Mouse (Mus musculus): ENCODE data around the gene Olfr547.
"Not testable (repeated sequence)": the region's sequence is repeated elsewhere in the genome, so short reads cannot be mapped to it uniquely, and the experiment has no call there.

Olfr547 gene

GRCm38 (mm10) chr7:102534449-102534848, at the start of gene Olfr547:
TSS of gene Olfr547 (plus strand) at chr7:102534749.
- no peak for DNase-seq (ENCODE audit: inconsistent age in 2 of 2, low spot score in 1 of 2)

DNA sequence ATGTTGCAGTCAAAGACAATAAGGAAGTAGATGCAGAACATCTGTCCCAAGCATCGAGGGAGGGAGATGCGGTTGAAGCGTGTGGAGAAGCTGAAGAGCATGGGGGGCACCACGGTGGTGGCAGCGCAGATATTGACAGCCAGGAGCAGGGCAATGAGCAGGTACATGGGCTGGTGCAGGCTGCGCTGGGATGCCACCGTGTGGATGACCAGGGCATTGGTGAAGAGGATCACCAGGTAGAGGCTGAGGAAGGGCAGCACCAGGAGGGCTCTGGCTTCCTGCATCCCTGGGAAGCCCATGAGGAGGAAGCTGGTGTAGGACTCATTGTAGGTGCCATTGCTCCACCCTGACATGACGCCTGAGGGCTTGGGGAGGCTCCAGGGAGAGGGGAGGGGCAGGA, 49.8 kb upstream of the Olfr547 start:
- not testable (repeated sequence) for DNase-seq (ENCODE audit: inconsistent age in 2 of 2, low spot score in 1 of 2)

DNA sequence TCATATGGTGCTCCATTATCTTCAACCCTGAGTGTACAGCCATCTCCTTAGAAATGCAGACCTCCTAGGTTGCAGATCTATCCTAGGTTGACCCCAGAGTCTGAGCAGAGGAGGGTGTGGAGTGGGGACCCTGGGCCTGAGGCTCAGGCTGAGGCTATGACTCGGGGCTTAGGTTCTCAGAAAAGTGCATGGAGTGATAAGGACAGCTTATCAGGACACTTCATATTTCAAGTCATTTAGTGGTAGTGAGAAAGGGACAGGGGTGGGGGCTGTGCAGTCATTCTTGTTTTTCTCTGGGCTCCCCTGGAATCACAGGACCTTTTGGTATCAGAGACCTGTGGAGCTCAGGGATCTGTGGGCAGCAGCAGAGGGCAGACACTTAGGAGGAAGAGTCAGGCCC, 48.4 kb upstream of the Olfr547 start:
- no peak for DNase-seq (ENCODE audit: inconsistent age in 2 of 2, low spot score in 1 of 2)

- no peak for DNase-seq (ENCODE audit: inconsistent age in 2 of 2, low spot score in 1 of 2)
Observed at GRCm38 (mm10) chr7:102488161-102488560, 46.4 kb upstream of the Olfr547 start, which contains the start of gene Olfr544. TSS of gene Olfr544 (minus strand) at chr7:102488313.

DNA sequence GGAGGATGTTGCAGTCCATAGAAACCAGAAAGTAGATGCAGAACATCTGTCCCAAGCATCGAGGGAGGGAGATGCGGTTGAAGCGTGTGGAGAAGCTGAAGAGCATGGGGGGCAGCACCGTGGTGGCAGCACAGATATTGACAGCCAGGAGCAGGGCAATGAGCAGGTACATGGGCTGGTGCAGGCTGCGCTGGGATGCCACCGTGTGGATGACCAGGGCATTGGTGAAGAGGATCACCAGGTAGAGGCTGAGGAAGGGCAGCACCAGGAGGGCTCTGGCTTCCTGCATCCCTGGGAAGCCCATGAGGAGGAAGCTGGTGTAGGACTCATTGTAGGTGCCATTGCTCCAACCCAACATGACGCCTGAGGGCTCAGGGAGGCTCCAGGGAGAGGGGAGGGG, 40.1 kb upstream of the Olfr547 start:
- not testable (repeated sequence) for DNase-seq (ENCODE audit: inconsistent age in 2 of 2, low spot score in 1 of 2)

GRCm38 (mm10) chr7:102499473-102499872, 35.1 kb upstream of the Olfr547 start, which contains the start of gene Olfr545:
TSS of gene Olfr545 (minus strand) at chr7:102499573.
- DNase-seq (ENCODE audit: inconsistent age in 2 of 2, low spot score in 1 of 2) = no peak

DNA sequence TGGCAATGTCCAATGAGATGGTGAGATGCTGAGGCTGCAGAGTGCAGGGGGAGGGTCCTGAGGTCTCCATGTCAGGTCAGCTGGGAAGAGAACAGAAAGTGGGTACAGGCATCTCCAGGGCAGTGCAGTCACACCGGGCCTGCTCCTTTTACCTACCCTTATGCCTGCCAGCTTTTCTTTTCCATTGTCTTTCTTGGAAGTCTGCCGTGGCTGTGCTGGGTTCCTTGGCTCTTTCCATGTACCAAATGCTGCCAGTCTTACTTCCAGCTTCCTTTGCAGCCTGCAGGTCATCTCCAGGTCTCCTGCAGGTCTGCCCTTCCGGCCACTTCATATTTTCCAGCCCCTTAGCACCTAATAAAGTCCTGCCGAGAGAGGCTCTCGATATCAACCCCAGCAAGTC, 32.6 kb upstream of the Olfr547 start:
- no peak for DNase-seq (ENCODE audit: inconsistent age in 2 of 2, low spot score in 1 of 2)

DNA sequence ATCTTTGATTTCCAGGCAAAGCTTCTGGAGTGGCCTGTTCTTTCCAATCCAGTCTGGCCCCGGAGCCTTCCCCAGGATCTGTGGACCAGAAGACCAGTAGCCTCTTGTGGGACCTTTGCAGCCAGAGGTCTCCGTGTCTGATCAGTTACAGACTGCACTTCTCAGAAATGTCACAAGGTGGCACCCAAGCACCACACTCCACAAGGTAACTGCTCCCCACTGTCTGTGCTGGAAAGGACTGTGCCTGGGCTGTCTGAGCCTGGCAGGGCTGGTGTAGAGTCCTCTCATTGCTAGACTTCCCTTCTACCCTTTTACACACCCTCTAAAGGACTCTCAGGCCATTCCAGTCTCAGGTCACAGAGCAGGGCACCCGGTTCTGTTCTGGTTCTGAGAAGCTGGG, 27.7 kb upstream of the Olfr547 start:
- DNase-seq (ENCODE audit: inconsistent age in 2 of 2, low spot score in 1 of 2) = peak; percentile 72 to 92

GRCm38 (mm10) chr7:102508066-102508465, 26.5 kb upstream of the Olfr547 start:
- no peak for DNase-seq (ENCODE audit: inconsistent age in 2 of 2, low spot score in 1 of 2)

DNA sequence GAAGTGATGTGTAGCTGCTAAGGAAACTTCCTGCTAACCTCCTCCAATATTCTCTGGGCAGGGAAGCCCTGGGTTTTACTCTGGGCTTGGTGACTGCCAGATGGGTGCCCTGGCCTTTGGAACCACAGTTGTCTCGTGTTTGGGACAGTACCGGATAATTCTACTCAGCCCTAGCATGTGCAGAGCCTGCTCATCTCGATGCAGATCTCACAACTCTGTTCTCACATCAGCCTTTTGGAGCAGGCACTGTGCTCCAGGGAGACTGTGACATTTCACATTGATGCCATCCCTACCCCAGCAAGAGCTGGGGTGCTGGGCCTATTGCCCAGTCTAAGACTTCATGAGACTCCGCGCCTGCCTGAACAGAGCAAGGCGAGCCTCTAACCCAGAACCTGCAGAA, 25.9 kb upstream of the Olfr547 start:
- no peak for DNase-seq (ENCODE audit: inconsistent age in 2 of 2, low spot score in 1 of 2)

DNA sequence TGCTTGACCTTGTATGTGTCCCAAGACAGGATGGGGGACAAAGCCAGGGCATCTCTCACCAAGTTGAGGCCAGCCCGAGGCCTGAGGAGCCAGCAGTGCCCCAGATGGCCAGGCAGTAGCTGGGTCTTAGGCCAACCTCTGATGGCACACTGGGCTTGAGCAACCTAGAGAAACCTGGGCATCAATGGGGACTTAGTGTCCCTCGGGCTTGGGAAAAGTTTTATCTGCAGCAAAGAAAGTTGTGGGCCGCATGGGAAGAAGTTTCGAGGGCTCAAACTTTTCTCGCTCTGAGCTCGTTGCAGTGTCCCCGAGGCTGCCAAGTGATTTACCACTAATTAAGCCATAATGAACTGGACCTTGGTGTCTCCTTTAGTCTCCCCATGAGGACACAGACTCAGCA, 24.8 kb upstream of the Olfr547 start:
- no peak for DNase-seq (ENCODE audit: inconsistent age in 2 of 2, low spot score in 1 of 2)

- DNase-seq (ENCODE audit: inconsistent age in 2 of 2, low spot score in 1 of 2) = no peak
Observed at GRCm38 (mm10) chr7:102511927-102512326, 22.6 kb upstream of the Olfr547 start.

DNA sequence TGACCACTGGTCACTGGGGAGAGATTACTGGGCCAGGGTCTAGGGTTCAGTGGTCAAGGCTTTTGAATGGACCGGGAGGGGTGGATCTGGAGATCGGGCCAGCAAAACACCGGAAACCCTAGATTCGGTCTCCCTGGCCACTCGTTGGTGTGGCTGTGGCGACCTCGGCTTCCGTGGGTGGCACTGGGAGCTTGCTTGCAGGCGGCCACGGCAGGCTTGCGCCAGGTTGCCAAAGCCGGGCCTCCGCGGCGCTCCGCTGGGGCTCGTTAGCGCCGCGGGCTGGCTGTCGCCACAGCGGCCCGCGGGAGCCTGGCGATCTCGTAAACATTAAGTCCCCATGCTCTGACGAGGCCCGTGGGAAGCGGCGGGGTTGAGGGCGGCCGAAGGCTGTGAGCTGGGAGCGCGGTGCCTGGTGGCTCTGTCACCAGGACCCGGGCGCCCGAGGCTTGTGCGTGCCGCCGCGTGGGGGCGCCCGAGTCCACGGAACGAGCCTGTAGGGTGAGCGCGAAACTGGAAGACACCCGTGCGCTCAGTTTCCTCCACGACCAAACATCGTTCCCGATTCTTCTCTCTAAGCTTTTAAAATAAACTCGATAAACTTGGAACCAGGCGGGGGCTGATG, 21.6 kb upstream of the Olfr547 start:
- DNase-seq (ENCODE audit: inconsistent age in 2 of 2, low spot score in 1 of 2) = peak; percentile 86 to 96

- DNase-seq (ENCODE audit: inconsistent age in 2 of 2, low spot score in 1 of 2) = no peak
Observed at GRCm38 (mm10) chr7:102514144-102514543, 20.4 kb upstream of the Olfr547 start.

DNA sequence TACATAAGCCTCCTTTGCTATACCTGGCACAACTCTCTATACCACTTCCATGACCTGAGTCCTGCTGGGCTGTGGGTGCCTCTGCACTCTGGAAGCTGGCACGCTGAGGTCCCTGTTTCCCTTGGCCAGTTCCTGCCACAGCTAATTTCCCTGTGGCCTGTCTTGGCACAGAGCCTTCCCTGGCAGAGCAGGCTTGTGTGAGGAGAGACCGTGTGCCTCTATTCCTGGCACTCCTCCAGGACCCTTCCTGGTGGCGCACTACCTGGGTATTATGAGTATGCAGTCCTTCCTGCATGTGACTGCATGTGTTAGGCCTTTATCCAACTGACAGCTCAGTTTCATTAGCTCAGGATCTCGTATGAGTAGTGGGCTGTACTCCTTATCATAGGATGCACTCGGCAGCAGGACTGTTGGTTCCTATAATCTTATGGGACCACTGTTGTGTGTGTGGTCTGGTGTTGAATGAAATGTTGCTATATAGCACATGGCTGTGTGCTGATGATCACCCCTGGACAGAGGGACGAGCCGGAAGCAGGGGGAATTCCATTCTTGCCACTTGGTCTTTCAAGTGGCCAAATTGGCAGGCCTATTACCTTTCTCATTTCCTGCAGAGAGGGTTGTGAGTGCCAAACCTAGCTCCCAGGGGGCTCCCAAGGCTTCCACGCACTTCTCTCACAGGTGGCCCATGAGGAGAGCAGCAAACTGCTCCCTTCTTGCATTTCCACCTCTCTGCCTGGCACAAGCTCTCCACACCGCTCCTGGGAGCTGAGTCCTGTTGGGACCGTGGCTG, 18.1 kb upstream of the Olfr547 start:
- DNase-seq (ENCODE audit: inconsistent age in 2 of 2, low spot score in 1 of 2) = peak; percentile 17 to 62

DNA sequence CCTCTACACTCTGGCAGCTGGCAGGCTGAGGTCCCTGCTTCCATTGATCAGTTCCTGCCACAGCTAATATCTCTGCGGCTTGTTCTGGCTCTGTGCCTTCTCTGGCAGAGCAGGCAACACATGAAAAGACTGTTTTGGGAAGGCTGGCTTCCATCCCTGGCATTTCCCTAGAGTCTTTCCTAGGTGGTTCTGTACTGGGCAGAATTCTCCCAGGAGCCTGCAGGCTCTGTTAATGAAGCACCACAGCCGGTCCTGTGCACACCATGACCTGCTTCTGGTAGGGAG, 17.6 kb upstream of the Olfr547 start:
- peak in 1 of 2 experiments; percentile 28 for DNase-seq (ENCODE audit: inconsistent age in 2 of 2, low spot score in 1 of 2)

DNA sequence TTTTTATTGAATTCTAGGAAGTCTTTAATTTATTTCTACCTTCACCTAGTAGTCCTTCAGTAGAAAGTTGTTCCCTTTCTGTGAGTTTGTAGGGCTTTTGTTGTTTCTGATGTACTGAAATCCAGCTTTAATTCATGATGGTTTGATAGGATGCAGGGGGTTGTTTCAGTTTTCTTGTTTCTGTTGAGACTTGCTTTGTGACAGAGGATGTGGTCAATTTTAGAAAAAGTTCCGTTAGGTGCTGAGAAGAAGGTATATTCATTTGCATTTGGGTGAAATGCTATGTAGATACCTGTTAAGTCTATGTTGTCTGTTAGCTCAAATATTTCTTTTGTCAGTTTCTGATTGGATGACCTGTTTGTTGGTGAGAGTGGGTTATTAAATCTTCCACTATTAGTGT, 5.5 kb upstream of the Olfr547 start:
- DNase-seq (ENCODE audit: inconsistent age in 2 of 2, low spot score in 1 of 2) = no peak

GRCm38 (mm10) chr7:102540596-102540995, 6.0 kb downstream of the Olfr547 start, which contains the start of gene Olfr548-ps1:
TSS of gene Olfr548-ps1 (plus strand) at chr7:102540896.
- no peak for DNase-seq (ENCODE audit: inconsistent age in 2 of 2, low spot score in 1 of 2)

DNA sequence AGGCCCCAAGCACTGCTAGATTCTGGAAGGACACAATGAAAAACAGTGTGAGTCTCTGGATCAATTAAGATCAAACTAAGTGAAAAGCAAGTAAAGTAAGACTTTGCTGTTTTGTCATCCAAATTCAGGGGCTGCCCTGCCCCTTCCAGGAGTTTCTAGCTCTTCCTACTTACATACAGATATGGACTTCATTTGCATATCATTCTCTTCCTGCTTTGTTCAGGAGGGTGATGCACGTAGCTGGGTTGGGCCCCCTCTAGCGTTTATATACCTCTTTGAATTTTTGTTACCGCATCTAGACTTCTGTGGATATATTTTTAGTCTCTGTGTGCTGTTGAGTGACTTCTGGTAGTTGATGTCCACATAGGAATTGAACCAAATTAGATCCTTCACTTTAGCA, 6.7 kb downstream of the Olfr547 start:
- DNase-seq (ENCODE audit: inconsistent age in 2 of 2, low spot score in 1 of 2) = no peak

- DNase-seq (ENCODE audit: inconsistent age in 2 of 2, low spot score in 1 of 2) = no peak
Observed at GRCm38 (mm10) chr7:102549570-102549969, 15.0 kb downstream of the Olfr547 start, which contains the start of gene Olfr549. TSS of gene Olfr549 (plus strand) at chr7:102549870.

DNA sequence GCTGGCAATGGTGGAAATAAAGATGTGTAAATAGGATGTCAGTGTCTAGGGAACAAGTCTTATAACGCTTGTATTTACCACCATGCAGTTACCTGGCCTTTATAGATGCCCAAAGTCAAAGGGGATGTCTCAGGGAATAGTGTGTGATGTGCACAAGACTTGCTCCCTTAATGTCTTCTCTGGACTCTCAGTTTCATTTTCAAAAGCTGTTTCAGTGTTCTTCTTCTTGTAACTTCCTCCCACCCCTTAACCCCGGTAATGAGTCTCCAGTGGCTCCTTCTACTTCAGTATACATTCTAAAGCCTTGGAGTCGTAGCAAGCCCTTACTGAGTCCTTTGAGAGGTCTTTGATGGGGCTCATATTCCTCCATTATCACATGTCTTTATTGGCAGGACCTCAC, 18.7 kb downstream of the Olfr547 start:
- no peak for DNase-seq (ENCODE audit: inconsistent age in 2 of 2, low spot score in 1 of 2)
